Mouse (Mus musculus) G1E (cell line): Measurements from ENCODE around the gene Gpr152.

Experiments used
- CTCF ChIP-seq: IDR thresholded peaks from 2 replicates; pipeline ENCODE4 v1.5.1; 2012; ENCODE audit warnings: low read depth, low read length, inconsistent platforms, mixed read lengths
- GATA1 ChIP-seq: IDR thresholded peaks from 2 replicates; pipeline ENCODE4 v1.6.1; 2012; ENCODE audit warnings: borderline replicate concordance, low read length, inconsistent platforms, mixed read lengths

DNA sequence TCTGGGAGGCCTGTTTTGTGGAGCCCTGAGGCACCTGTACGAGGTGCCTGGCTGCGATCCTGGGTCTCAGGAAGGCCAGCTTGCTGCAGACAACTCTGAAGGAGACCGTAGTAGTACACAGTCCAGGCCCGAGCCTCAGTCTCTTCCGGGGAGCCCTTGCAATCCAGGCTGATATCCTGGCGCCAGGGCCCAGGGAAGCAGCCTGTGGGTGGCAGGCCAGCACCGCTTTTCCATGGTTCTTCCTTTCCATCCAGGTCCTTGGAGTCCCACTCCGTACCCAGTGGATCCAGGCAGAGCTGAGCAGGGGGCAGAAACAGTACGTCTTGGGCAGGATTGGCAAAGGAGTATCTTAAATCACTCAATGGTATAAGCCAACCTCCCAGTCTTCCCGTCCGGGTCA lies 33.3 kb downstream of the Gpr152 start:
- TF ChIP-seq GATA1 (no peak), CTCF (no peak)
